Mouse (Mus musculus) lung, adult 2 months (tissue): ENCODE data around the gene Appl1.

ENCODE experiments used
- CTCF ChIP-seq: fragments of 200-500 bp; IDR thresholded peaks from 2 replicates; pipeline ENCODE4 v1.5.1; 2011; ENCODE audit warnings: mild to moderate bottlenecking, low read length, control low read depth; ENCODE audit not compliant: insufficient read depth
- POLR2A ChIP-seq: fragments of 200-500 bp; IDR thresholded peaks from 2 replicates; pipeline ENCODE4 v1.6.1; 2011; ENCODE audit warnings: low read depth, mild to moderate bottlenecking, control low read depth, low read length, borderline replicate concordance; ENCODE audit errors: extremely low read depth

DNA sequence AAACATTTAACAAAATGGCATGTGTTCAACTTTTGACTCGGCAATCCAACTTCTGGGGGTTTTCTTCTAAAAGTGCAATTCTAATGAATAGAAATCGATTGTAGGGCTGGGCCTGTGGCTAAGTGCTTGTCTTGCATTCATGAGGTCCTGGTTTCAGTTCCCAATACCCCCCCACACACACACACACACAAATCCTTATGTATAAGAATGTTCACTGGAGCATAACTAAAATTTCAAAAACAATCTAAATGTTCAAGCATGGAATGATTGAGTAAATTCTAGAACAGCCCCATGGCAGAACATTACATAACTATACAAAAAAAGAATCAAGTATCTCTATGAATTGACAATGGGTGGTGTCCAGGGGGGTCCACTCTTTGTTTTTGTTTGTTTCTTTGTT lies 46.9 kb upstream of the Appl1 start:
- TF ChIP-seq POLR2A (no peak), CTCF (no peak)
